In the genomic region with DNA sequence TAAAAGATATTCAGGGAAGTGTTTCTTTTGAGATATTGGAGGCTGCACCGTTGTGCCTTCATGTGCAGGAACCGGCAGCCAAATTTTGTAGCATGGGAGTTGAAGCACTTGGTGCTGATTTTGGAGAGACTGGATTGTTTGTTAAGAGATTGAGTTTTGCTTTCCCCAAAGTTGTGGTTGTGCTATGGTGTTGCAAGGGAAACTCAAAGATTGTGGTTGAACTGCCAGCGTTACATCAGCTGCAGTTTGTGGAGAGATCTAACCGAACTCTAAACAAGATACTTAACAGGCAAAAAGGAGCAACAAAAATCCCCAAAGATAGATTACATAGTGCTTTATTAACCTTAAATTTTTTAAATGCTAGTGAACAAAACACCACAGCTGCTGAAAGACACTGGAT, we compare ENCODE assay signal across 29 mouse cellular contexts. TPM values are rescaled to one million over a fixed set of nuclear protein-coding genes. Genes with fewer than 3 reads are reported as not detected.
"Had no signal": no experiment of that assay in that cellular context is flagged by ENCODE, and none has a peak within 500 bp of the region (broad histone marks: within the 10 kb centered on the region; RNA-seq: fewer than 3 reads in every experiment).

No protein-coding gene starts in this region.

- H3K27ac ChIP-seq: gastrocnemius, adult 2 months; heart, adult 2 months; heart, embryonic 13.5 days; heart, embryonic 15.5 days; hindbrain, embryonic 14.5 days; intestine, embryonic 15.5 days; layer of hippocampus, adult 2 months; left cerebral cortex, adult 2 months; limb, embryonic 10.5 days; limb, embryonic 12.5 days; liver, embryonic 13.5 days; liver, embryonic 15.5 days had no signal

- DNase-seq: gastrocnemius, adult 2 months; gastrocnemius, postnatal 10 days; gastrocnemius, postnatal 25 days; heart, adult 11 months; heart, adult 2 months; heart, postnatal 14 days; heart, postnatal 36 days; liver; liver, embryonic 13.5 days had no signal

- ATAC-seq: hindbrain, embryonic 16.5 days; inflammation-experienced regulatory T-cells, adult 6 months; intestine, embryonic 15.5 days; intestine, postnatal 0 days had no signal

- H3K4me1 ChIP-seq: heart, embryonic 13.5 days; heart, embryonic 15.5 days; intestine, embryonic 15.5 days; limb, embryonic 10.5 days; limb, embryonic 12.5 days; liver, embryonic 13.5 days; liver, embryonic 15.5 days had no signal

- H3K27me3 ChIP-seq: heart, embryonic 13.5 days; heart, embryonic 15.5 days; intestine, embryonic 15.5 days; limb, embryonic 12.5 days; liver, embryonic 13.5 days; liver, embryonic 15.5 days had no signal

- H3K4me3 ChIP-seq: gastrocnemius, adult 2 months; heart, adult 2 months; heart, embryonic 13.5 days; heart, embryonic 15.5 days; intestine, embryonic 15.5 days; layer of hippocampus, adult 2 months; left cerebral cortex, adult 2 months; limb, embryonic 10.5 days; limb, embryonic 12.5 days; liver, embryonic 13.5 days; liver, embryonic 15.5 days had no signal

- H3K36me3 ChIP-seq: liver, embryonic 13.5 days; liver, embryonic 15.5 days had no signal

RNA-seq across cellular contexts. Expression of a gene that starts 41.2 kb away (rescaled TPM):
- total RNA-seq: hematopoietic stem cell, adult 5-6 weeks; layer of hippocampus, adult 2 months; layer of hippocampus, postnatal 25 days had no signal
- polyA plus RNA-seq: limb, embryonic 12.5 days; liver, embryonic 11.5 days; liver, embryonic 13.5 days; liver, embryonic 15.5 days had no signal

RNA-seq across cellular contexts. Expression of a gene that starts 58.7 kb away (rescaled TPM):
- total RNA-seq: gastrocnemius, adult 2 months; gastrocnemius, postnatal 10 days; gastrocnemius, postnatal 25 days; heart, adult 2 months; heart, postnatal 14 days; heart, postnatal 36 days; hematopoietic stem cell, adult 5-6 weeks; layer of hippocampus, adult 2 months; layer of hippocampus, postnatal 10 days; layer of hippocampus, postnatal 25 days; left cerebral cortex, adult 2 months; left cerebral cortex, postnatal 14 days; left cerebral cortex, postnatal 36 days had no signal
- polyA plus RNA-seq: frontal cortex, adult 2 months; heart, adult 2 months; heart, embryonic 15.5 days; heart, postnatal 0 days; limb, embryonic 12.5 days had no signal
